Mouse (Mus musculus) embryonic facial prominence, embryonic 11.5 days (tissue): Measurements from ENCODE around the gene Fbxl18. TPM values are rescaled to one million over a fixed set of nuclear protein-coding genes. Genes with fewer than 3 reads are reported as not detected.
"Not testable (repeated sequence)": the region's sequence is repeated elsewhere in the genome, so short reads cannot be mapped to it uniquely, and the experiment has no call there.

Experiments used
- ATAC-seq: fragments of 200-750 bp; cut with Nextera tagmentation; replicated peaks from 2 replicates; pipeline ENCODE4 v1.8.0; 2017; ENCODE audit warnings: low read depth; ENCODE audit not compliant: insufficient number of reproducible peaks, low FRiP score, low TSS enrichment
- DNase-seq: peaks from one replicate; pipeline ENCODE4 v3.0.0-alpha.2; 2015; ENCODE audit warnings: low spot score
- H3K27ac ChIP-seq: fragments of 300-500 bp; sonication (generic); replicated peaks from 2 replicates; pipeline ENCODE4 v1.5.1; 2014; ENCODE audit warnings: mild to moderate bottlenecking, low read depth, low read length, control low read depth
- H3K27me3 ChIP-seq: fragments of 300-500 bp; sonication (generic); 2 replicates; pipeline ENCODE4 v1.6.1; 2014; ENCODE audit warnings: mild to moderate bottlenecking, low read length, moderate library complexity, mixed read lengths; ENCODE audit not compliant: control insufficient read depth, insufficient read depth
- H3K36me3 ChIP-seq: fragments of 300-500 bp; sonication (generic); replicated peaks from 2 replicates; pipeline ENCODE4 v1.6.1; 2014; ENCODE audit warnings: low read depth, mild to moderate bottlenecking, low read length, moderate library complexity, mixed read lengths; ENCODE audit not compliant: control insufficient read depth, insufficient read depth
- H3K4me1 ChIP-seq: fragments of 300-500 bp; sonication (generic); 2 replicates; pipeline ENCODE4 v1.6.1; 2014; ENCODE audit warnings: low read length, mixed read lengths; ENCODE audit not compliant: control insufficient read depth, insufficient read depth
- H3K4me2 ChIP-seq: fragments of 300-500 bp; sonication (generic); 2 replicates; pipeline ENCODE4 v1.6.1; 2014; ENCODE audit warnings: low read depth, mild to moderate bottlenecking, control low read depth, low read length, moderate library complexity
- H3K4me3 ChIP-seq: fragments of 300-500 bp; sonication (generic); 2 replicates; pipeline ENCODE4 v1.5.1; 2014; ENCODE audit warnings: low read depth, low read length, control low read depth
- H3K9ac ChIP-seq: fragments of 300-500 bp; sonication (generic); replicated peaks from 2 replicates; pipeline ENCODE4 v1.6.1; 2014; ENCODE audit warnings: mild to moderate bottlenecking, control low read depth, low read length
- H3K9me3 ChIP-seq: fragments of 300-500 bp; sonication (generic); replicated peaks from 2 replicates; pipeline ENCODE4 v1.6.1; 2016; ENCODE audit warnings: mild to moderate bottlenecking, low read length, inconsistent platforms, mixed read lengths; ENCODE audit not compliant: control insufficient read depth
- WGBS: fragments of 180-500 bp; shearing (Covaris S2); extraction: QIAGEN DNeasy Blood & Tissue Kit; methylation state at CpG from one replicate; pipeline ENCODE4 v1.1.7; 2014; 5-methylcytosine and 5-hydroxymethylcytosine counted together
- polyA plus RNA-seq: library from polyadenylated mRNA; unstranded; fragments of >200 nt; fragmentation: Nextera tagmentation; extraction: Ambion mirVana; gene quantifications from 2 replicates; pipeline ENCODE4 v1.2.1, GENCODE M21; 2014

Gene Fbxl18
- polyA plus RNA-seq, 1 experiment from 2014 or later: 7.6 TPM

GRCm38 (mm10) chr5:142891396-142891795, 3.8 kb downstream of the Fbxl18 start:
- Histone ChIP-seq H3K4me1 (no peaks in the 10 kb centered on the region), H3K9ac (no peak overlapping the region; the same call in 1 of the 2 replicates), H3K4me3 (no peak overlapping the region), H3K9me3 (no peaks in the 10 kb centered on the region), H3K27ac (no peak overlapping the region), H3K4me2 (no peak overlapping the region), H3K36me3 (no peaks in the 10 kb centered on the region; the same call in none of the 2 replicates), H3K27me3 (no peaks in the 10 kb centered on the region)
- 87% methylated on average over 6 of the region's 6 CpGs for WGBS
- DNase-seq (no peak), ATAC-seq (no peak)

GRCm38 (mm10) chr5:142887533-142887932, 7.7 kb downstream of the Fbxl18 start:
- 88% methylated on average over 3 of the region's 3 CpGs for WGBS
- H3K27me3 ChIP-seq, H3K36me3 ChIP-seq, H3K4me3 ChIP-seq, H3K9ac ChIP-seq, DNase-seq, H3K9me3 ChIP-seq, H3K4me2 ChIP-seq, ATAC-seq, H3K4me1 ChIP-seq, H3K27ac ChIP-seq: not testable (repeated sequence)

DNA sequence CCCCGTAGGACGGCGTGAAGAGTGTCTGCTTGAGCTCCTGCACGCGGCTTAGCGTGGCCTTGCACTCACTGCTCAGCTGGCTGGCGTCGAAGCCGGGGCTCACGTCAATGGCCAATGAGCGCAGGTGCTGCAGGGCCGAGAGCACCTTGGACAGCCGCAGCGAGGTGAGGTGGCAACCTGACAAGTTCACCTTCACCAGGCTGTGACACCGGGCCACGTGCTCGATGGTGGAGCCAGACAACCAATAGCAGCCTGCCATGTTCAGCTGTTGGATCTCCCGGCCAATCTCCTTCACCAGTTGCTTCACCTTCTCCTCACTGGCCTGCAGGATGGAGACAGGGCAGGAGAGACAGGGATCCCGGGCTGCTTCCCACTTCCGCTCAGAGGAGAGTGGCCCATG, 8.5 kb downstream of the Fbxl18 start:
- DNase-seq: no peak
- H3K4me2 ChIP-seq: no peak overlapping the region
- WGBS: 95% methylated on average over 20 of the region's 20 CpGs
- no peak overlapping the region for H3K27ac ChIP-seq
- no peaks in the 10 kb centered on the region for H3K4me1 ChIP-seq
- H3K27me3 ChIP-seq: no peaks in the 10 kb centered on the region
- H3K9ac ChIP-seq: no peak overlapping the region
- no peaks in the 10 kb centered on the region for H3K9me3 ChIP-seq
- peaks cover 7% of the 10 kb centered on the region for H3K36me3 ChIP-seq
- ATAC-seq: no peak
- no peak overlapping the region for H3K4me3 ChIP-seq

DNA sequence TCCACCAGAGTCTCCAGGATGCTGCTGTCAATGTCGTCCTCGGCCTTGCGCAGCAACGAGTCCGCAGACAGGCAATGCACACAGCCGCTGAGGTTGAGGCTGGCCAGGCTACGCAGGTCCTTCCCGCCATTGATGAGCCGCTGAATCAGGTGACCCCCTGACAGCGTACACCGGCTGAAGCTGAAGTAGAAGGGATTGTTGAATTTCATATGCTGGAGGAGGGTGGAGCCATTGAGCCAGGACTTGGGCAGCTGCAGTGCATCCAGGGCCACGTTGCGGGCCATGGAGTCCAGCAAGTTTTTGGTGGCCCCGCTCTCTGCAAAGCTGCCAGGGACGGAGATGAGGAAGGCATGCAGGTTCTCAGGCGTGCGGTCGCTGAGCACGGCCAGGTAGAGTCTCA, 9.0 kb downstream of the Fbxl18 start:
- no peaks in the 10 kb centered on the region; the same call in 1 of the 2 replicates for H3K4me1 ChIP-seq
- no peak overlapping the region for H3K4me2 ChIP-seq
- no peak overlapping the region for H3K9ac ChIP-seq
- H3K9me3 ChIP-seq: no peaks in the 10 kb centered on the region
- WGBS: 95% methylated on average over 19 of the region's 19 CpGs
- ATAC-seq (no peak), DNase-seq (no peak)
- no peak overlapping the region for H3K4me3 ChIP-seq
- H3K27me3 ChIP-seq: no peaks in the 10 kb centered on the region
- no peak overlapping the region for H3K27ac ChIP-seq
- peaks cover 7% of the 10 kb centered on the region for H3K36me3 ChIP-seq

DNA sequence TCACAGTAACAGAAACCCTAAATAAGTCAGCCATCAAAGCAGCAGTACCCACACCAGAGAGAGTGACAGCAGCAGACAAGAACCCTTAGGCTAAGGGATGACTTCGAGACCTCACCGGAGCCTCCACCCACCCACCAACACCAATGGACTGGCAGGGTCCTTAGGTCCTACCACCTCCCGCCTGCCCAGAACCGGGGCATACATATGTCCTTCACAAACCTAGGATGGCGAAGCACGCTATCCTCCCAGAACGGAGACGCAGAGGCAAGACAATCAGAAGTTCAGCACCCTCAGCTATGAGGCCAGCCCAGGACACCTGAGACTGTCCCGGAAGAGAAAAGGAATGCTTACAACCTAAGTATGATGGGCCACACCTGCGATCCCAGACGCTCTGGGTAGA, 12.8 kb downstream of the Fbxl18 start:
- Histone ChIP-seq H3K9ac (no peak overlapping the region), H3K27me3 (no peaks in the 10 kb centered on the region), H3K27ac (no peak overlapping the region), H3K4me3 (no peak overlapping the region), H3K36me3 (peaks cover 7% of the 10 kb centered on the region), H3K4me2 (no peak overlapping the region), H3K4me1 (no peaks in the 10 kb centered on the region; the same call in 1 of the 2 replicates), H3K9me3 (no peaks in the 10 kb centered on the region)
- ATAC-seq: no peak
- 92% methylated on average over 11 of the region's 11 CpGs for WGBS
- no peak for DNase-seq

DNA sequence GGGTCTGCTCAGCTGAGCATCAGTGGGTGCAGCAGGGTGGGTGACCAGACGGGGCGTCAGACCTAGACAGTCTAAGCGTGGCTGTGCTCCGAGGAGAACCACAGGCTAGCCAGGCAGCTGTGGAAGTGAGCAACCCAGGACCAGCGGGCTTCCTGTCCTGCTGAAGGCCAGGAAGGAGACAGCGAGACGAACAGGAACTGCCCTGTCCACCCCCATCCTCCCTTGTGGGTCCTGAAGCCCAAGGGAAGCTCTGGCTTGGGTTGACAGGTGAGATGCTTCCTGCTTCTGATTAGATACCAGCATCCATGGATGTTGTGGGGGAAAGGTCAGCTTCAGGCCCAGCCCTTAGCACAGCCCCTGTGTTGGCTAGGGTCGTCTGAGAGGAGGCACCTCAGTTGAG, 13.3 kb downstream of the Fbxl18 start:
- no peaks in the 10 kb centered on the region for H3K27me3 ChIP-seq
- DNase-seq (no peak), ATAC-seq (no peak)
- H3K4me1 ChIP-seq: no peaks in the 10 kb centered on the region; the same call in 1 of the 2 replicates
- WGBS: 77% methylated on average over 8 of the region's 8 CpGs
- H3K4me3 ChIP-seq: no peak overlapping the region
- H3K36me3 ChIP-seq: peaks cover 7% of the 10 kb centered on the region
- no peak overlapping the region for H3K9ac ChIP-seq
- H3K27ac ChIP-seq: 0 out of 2 replicates have a peak overlapping the region, but pooled peaks have one; percentile 9
- H3K9me3 ChIP-seq: no peaks in the 10 kb centered on the region
- H3K4me2 ChIP-seq: no peak overlapping the region

- WGBS: 41% methylated on average over 13 of the region's 13 CpGs
- ATAC-seq: no peak
These were observed 14.3 kb downstream of the Fbxl18 start for GRCm38 (mm10) chr5:142880806-142881516.

DNA sequence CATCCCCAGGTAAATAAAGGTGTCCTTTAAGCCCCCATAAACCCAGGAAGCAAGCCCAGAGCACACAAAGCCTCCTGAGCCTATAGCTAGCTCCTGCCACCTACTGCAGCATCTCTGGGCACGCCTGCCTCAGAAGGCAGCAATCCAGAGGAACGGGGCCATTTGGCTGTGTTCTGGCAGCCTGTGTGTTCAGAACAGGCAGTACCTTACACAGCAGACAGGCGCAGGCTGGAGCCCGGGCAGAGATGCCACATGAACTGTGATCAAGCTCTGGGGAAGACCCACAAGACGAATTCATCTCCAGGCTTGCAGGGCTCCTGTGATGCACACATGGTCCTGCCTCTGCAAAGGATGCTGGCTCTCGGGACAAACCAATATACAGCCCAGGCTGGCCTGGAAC, 15.0 kb downstream of the Fbxl18 start:
- ATAC-seq (no peak), DNase-seq (no peak)
- Histone ChIP-seq H3K9ac (no peak overlapping the region), H3K27me3 (no peaks in the 10 kb centered on the region), H3K9me3 (no peaks in the 10 kb centered on the region), H3K4me2 (no peak overlapping the region), H3K4me3 (no peak overlapping the region), H3K4me1 (no peaks in the 10 kb centered on the region; the same call in 1 of the 2 replicates), H3K36me3 (no peaks in the 10 kb centered on the region; the same call in none of the 2 replicates), H3K27ac (no peak overlapping the region)
- 85% methylated on average over 6 of the region's 6 CpGs for WGBS

More at GRCm38 (mm10) chr5:142880806-142881516, 14.3 kb downstream of the Fbxl18 start:
- peak overlapping the region; percentile 22; the same call in 1 of the 2 replicates for H3K9ac ChIP-seq
- H3K9me3 ChIP-seq: no peaks in the 10 kb centered on the region
- no peak for DNase-seq
- H3K4me1 ChIP-seq: no peaks in the 10 kb centered on the region; the same call in 1 of the 2 replicates
- H3K4me3 ChIP-seq: no peak overlapping the region
- peaks cover 4% of the 10 kb centered on the region for H3K36me3 ChIP-seq
- no peak overlapping the region for H3K4me2 ChIP-seq
- peak overlapping the region; percentile 9; the same call in 1 of the 2 replicates for H3K27ac ChIP-seq
- no peaks in the 10 kb centered on the region for H3K27me3 ChIP-seq
